Mouse (Mus musculus) cortical plate, adult 2 months (tissue): ENCODE data around the gene Ksr1.
"Not testable (repeated sequence)": the region's sequence is repeated elsewhere in the genome, so short reads cannot be mapped to it uniquely, and the experiment has no call there.

Source experiments
- CTCF ChIP-seq: fragments of 200-500 bp; IDR thresholded peaks from 2 replicates; pipeline ENCODE4 v1.5.1; 2011; ENCODE audit warnings: mild to moderate bottlenecking, control low read depth, low read length; ENCODE audit not compliant: insufficient read depth; ENCODE audit errors: extremely low read depth
- POLR2A ChIP-seq: fragments of 200-500 bp; IDR thresholded peaks from 2 replicates; pipeline ENCODE4 v1.6.1; 2011; ENCODE audit warnings: mild to moderate bottlenecking, low read length, control low read depth; ENCODE audit not compliant: insufficient read depth; ENCODE audit errors: extremely low read depth

GRCm38 (mm10) chr11:78990875-78991543, 155.2 kb downstream of the Ksr1 start:
- not testable (repeated sequence) for TF ChIP-seq CTCF, POLR2A
